Mouse (Mus musculus): ENCODE results near the gene Dio3. TPM values are rescaled to one million over a fixed set of nuclear protein-coding genes. Genes with fewer than 3 reads are reported as not detected.

The Dio3 gene
- polyA plus RNA-seq, 1 experiment from 2014 or later, result 0.12 TPM

- Histone ChIP-seq H3K9me3 (ENCODE audit: low read depth, low read length) (no peaks in the 10 kb centered on the region), H3K4me3 (ENCODE audit: low read depth, low read length) (no peak overlapping the region), H3K4me1 (ENCODE audit: insufficient read depth) (no peaks in the 10 kb centered on the region), H3K27me3 (ENCODE audit: insufficient read depth, low read length) (no peaks in the 10 kb centered on the region), H3K27ac (ENCODE audit: low read depth) (no peak overlapping the region), H3K9ac (no peak overlapping the region), H3K4me2 (no peak overlapping the region), H3K36me3 (ENCODE audit: insufficient read depth) (no peaks in the 10 kb centered on the region)
- no peak for ATAC-seq (ENCODE audit: insufficient read depth)
- TF ChIP-seq CTCF (IDR thresholded peaks at IDR 0.05; ENCODE audit: low read depth), result no peak
- WGBS, result 82% methylated on average over 6 of the region's 6 CpGs
- DNase-seq, result no peak
These were observed 34.3 kb upstream of the Dio3 start for GRCm38 (mm10) chr12:110244581-110244980.

- Histone ChIP-seq H3K9me3 (ENCODE audit: low read depth, low read length) (no peaks in the 10 kb centered on the region), H3K27ac (ENCODE audit: low read depth) (no peak overlapping the region), H3K27me3 (ENCODE audit: insufficient read depth, low read length) (no peaks in the 10 kb centered on the region), H3K36me3 (ENCODE audit: insufficient read depth) (no peaks in the 10 kb centered on the region), H3K4me2 (no peak overlapping the region), H3K4me3 (ENCODE audit: low read depth, low read length) (no peak overlapping the region), H3K9ac (no peak overlapping the region), H3K4me1 (ENCODE audit: insufficient read depth) (no peaks in the 10 kb centered on the region)
- no peak; the same call in 1 of the 2 replicates for TF ChIP-seq CTCF (IDR thresholded peaks at IDR 0.05; ENCODE audit: low read depth)
- WGBS, result 91% methylated on average over 4 of the region's 4 CpGs
- DNase-seq (no peak), ATAC-seq (ENCODE audit: insufficient read depth) (no peak)
These were observed 33.4 kb upstream of the Dio3 start for GRCm38 (mm10) chr12:110245461-110245860.

GRCm38 (mm10) chr12:110252163-110252575, 26.7 kb upstream of the Dio3 start:
- 27% methylated on average over 10 of the region's 10 CpGs for WGBS
- Histone ChIP-seq H3K4me3 (ENCODE audit: low read depth, low read length) (no peak overlapping the region), H3K4me1 (ENCODE audit: insufficient read depth) (no peaks in the 10 kb centered on the region), H3K9ac (no peak overlapping the region), H3K9me3 (ENCODE audit: low read depth, low read length) (no peaks in the 10 kb centered on the region), H3K27me3 (ENCODE audit: insufficient read depth, low read length) (no peaks in the 10 kb centered on the region), H3K27ac (ENCODE audit: low read depth) (no peak overlapping the region), H3K36me3 (ENCODE audit: insufficient read depth) (no peaks in the 10 kb centered on the region), H3K4me2 (no peak overlapping the region)
- ATAC-seq (ENCODE audit: insufficient read depth) (peak; percentile 49; the same call in 1 of the 2 replicates), DNase-seq (peak; percentile 29)
- TF ChIP-seq CTCF (IDR thresholded peaks at IDR 0.05; ENCODE audit: low read depth), result no peak

- 65% methylated on average over 10 of the region's 10 CpGs for WGBS
- ATAC-seq (ENCODE audit: insufficient read depth) (no peak), DNase-seq (no peak)
These were observed 23.1 kb upstream of the Dio3 start for GRCm38 (mm10) chr12:110255731-110256130.

GRCm38 (mm10) chr12:110256478-110257220, 22.2 kb upstream of the Dio3 start:
- Histone ChIP-seq H3K9me3 (ENCODE audit: low read depth, low read length) (no peaks in the 10 kb centered on the region), H3K36me3 (ENCODE audit: insufficient read depth) (no peaks in the 10 kb centered on the region), H3K4me3 (ENCODE audit: low read depth, low read length) (no peak overlapping the region), H3K4me2 (no peak overlapping the region), H3K4me1 (ENCODE audit: insufficient read depth) (no peaks in the 10 kb centered on the region), H3K9ac (no peak overlapping the region), H3K27ac (ENCODE audit: low read depth) (no peak overlapping the region), H3K27me3 (ENCODE audit: insufficient read depth, low read length) (no peaks in the 10 kb centered on the region)
- ATAC-seq (ENCODE audit: insufficient read depth) (no peak), DNase-seq (no peak)
- TF ChIP-seq CTCF (IDR thresholded peaks at IDR 0.05; ENCODE audit: low read depth), result no peak
- WGBS, result 42% methylated on average over 14 of the region's 14 CpGs

More at GRCm38 (mm10) chr12:110255731-110256130, 23.1 kb upstream of the Dio3 start:
- no peak for TF ChIP-seq CTCF (IDR thresholded peaks at IDR 0.05; ENCODE audit: low read depth)
- no peak overlapping the region for H3K27ac ChIP-seq (ENCODE audit: low read depth)
- H3K4me3 ChIP-seq (ENCODE audit: low read depth, low read length), result no peak overlapping the region
- no peaks in the 10 kb centered on the region for H3K27me3 ChIP-seq (ENCODE audit: insufficient read depth, low read length)
- H3K36me3 ChIP-seq (ENCODE audit: insufficient read depth), result no peaks in the 10 kb centered on the region
- no peaks in the 10 kb centered on the region for H3K9me3 ChIP-seq (ENCODE audit: low read depth, low read length)
- H3K4me1 ChIP-seq (ENCODE audit: insufficient read depth), result no peaks in the 10 kb centered on the region
- no peak overlapping the region for H3K9ac ChIP-seq
- H3K4me2 ChIP-seq, result no peak overlapping the region

- no peaks in the 10 kb centered on the region for H3K4me1 ChIP-seq (ENCODE audit: insufficient read depth)
- H3K36me3 ChIP-seq (ENCODE audit: insufficient read depth), result no peaks in the 10 kb centered on the region
- no peak overlapping the region for H3K9ac ChIP-seq
- no peak overlapping the region for H3K27ac ChIP-seq (ENCODE audit: low read depth)
- ATAC-seq (ENCODE audit: insufficient read depth), result no peak
- H3K9me3 ChIP-seq (ENCODE audit: low read depth, low read length), result no peaks in the 10 kb centered on the region
- DNase-seq, result no peak
- H3K4me3 ChIP-seq (ENCODE audit: low read depth, low read length), result no peak overlapping the region
- 83% methylated on average over 3 of the region's 3 CpGs for WGBS
- H3K27me3 ChIP-seq (ENCODE audit: insufficient read depth, low read length), result no peaks in the 10 kb centered on the region
- TF ChIP-seq CTCF (IDR thresholded peaks at IDR 0.05; ENCODE audit: low read depth), result no peak
- no peak overlapping the region for H3K4me2 ChIP-seq
These were observed 10.6 kb upstream of the Dio3 start for GRCm38 (mm10) chr12:110268226-110268625.

GRCm38 (mm10) chr12:110269686-110270085, 9.2 kb upstream of the Dio3 start:
- peaks cover 4% of the 10 kb centered on the region; the same call in 1 of the 2 replicates for H3K27me3 ChIP-seq (ENCODE audit: insufficient read depth, low read length)
- H3K4me2 ChIP-seq, result no peak overlapping the region
- no peak for ATAC-seq (ENCODE audit: insufficient read depth)

More at GRCm38 (mm10) chr12:110269686-110270085, 9.2 kb upstream of the Dio3 start:
- no peak overlapping the region for H3K27ac ChIP-seq (ENCODE audit: low read depth)
- no peak overlapping the region for H3K9ac ChIP-seq
- H3K36me3 ChIP-seq (ENCODE audit: insufficient read depth), result no peaks in the 10 kb centered on the region
- H3K4me3 ChIP-seq (ENCODE audit: low read depth, low read length), result no peak overlapping the region
- no peak for TF ChIP-seq CTCF (IDR thresholded peaks at IDR 0.05; ENCODE audit: low read depth)
- DNase-seq, result no peak
- no peaks in the 10 kb centered on the region for H3K4me1 ChIP-seq (ENCODE audit: insufficient read depth)
- 66% methylated on average over 4 of the region's 4 CpGs for WGBS
- no peaks in the 10 kb centered on the region for H3K9me3 ChIP-seq (ENCODE audit: low read depth, low read length)

All from lung, embryonic 14.5 days (tissue).